9 mouse cellular contexts compared by ENCODE assay signal in genomic region chr2:152092927-152093326, GRCm38 (mm10). TPM values are rescaled to one million over a fixed set of nuclear protein-coding genes. Genes with fewer than 3 reads are reported as not detected.
A peak's percentile ranks its signal among the peaks of the same experiment; 100 is the strongest.
DNase-seq lines count a peak whose midpoint lies in the region; ATAC-seq and TF ChIP-seq lines count a peak whose summit lies in the region.
"Had no signal": no experiment of that assay in that cellular context is flagged by ENCODE, and none has a peak within 500 bp of the region (broad histone marks: within the 10 kb centered on the region; RNA-seq: fewer than 3 reads in every experiment).

No protein-coding gene starts in this region.

- H3K27me3 ChIP-seq in lung, embryonic 14.5 days (ENCODE audit: insufficient read depth, low read length), result peaks cover 60% of the 10 kb centered on the region
- H3K27me3 ChIP-seq in forebrain, embryonic 14.5 days (replicated peaks; ENCODE audit: control insufficient read depth, insufficient read depth, low read length), result peaks cover 15% of the 10 kb centered on the region
- peaks cover 64% of the 10 kb centered on the region for H3K27me3 ChIP-seq in limb, embryonic 14.5 days (ENCODE audit: control insufficient read depth, insufficient read depth, low read length)

- no peak overlapping the region for H3K9ac ChIP-seq in lung, embryonic 14.5 days
- peak overlapping the region; percentile 45; the same call in 1 of the 2 replicates for H3K9ac ChIP-seq in forebrain, embryonic 14.5 days (ENCODE audit: low read length)
- peak overlapping the region; percentile 43; the same call in 1 of the 2 replicates for H3K9ac ChIP-seq in limb, embryonic 14.5 days (ENCODE audit: low read depth, low read length, severe bottlenecking)

- peak; percentile 33; the same call in 1 of the 2 replicates for ATAC-seq in lung, embryonic 14.5 days (ENCODE audit: insufficient read depth)
- peak; percentile 1; the same call in 1 of the 2 replicates for ATAC-seq in forebrain, embryonic 14.5 days
- 0 out of 2 replicates have a peak, but pooled peaks have one; percentile 16 for ATAC-seq in limb, embryonic 14.5 days (ENCODE audit: low FRiP score, low read depth)

- 3% methylated on average over 44 of the region's 45 CpGs for WGBS in lung, embryonic 14.5 days
- WGBS in forebrain, embryonic 14.5 days, result 3% methylated on average over 45 of the region's 45 CpGs
- 6% methylated on average over 32 of the region's 45 CpGs for WGBS in limb, embryonic 14.5 days
- 9% methylated on average over 45 of the region's 45 CpGs for WGBS in olfactory bulb, adult 2 months

- DNase-seq in lung, embryonic 14.5 days, result peak; percentile 34
- DNase-seq in lung, postnatal 25 days (ENCODE audit: low spot score), result no peak
- no peak for DNase-seq in forebrain, embryonic 14.5 days (ENCODE audit: low spot score)
- no peak for DNase-seq in limb, embryonic 14.5 days (ENCODE audit: low spot score)
- no peak for DNase-seq in gastrocnemius, adult 18-20 months (ENCODE audit: low spot score)
- DNase-seq in kidney, postnatal 36 days, result no peak
- DNase-seq in left cerebral cortex, adult 18-20 months (ENCODE audit: low spot score in 2 of 2), result no peak

- H3K4me3 ChIP-seq in lung, embryonic 14.5 days (ENCODE audit: low read depth, low read length), result peak overlapping the region; percentile 37
- peak overlapping the region; percentile 16 for H3K4me3 ChIP-seq in forebrain, embryonic 14.5 days (ENCODE audit: low read depth, low read length)
- peak overlapping the region; percentile 35 for H3K4me3 ChIP-seq in limb, embryonic 14.5 days (replicated peaks; ENCODE audit: low read length)
- H3K4me3 ChIP-seq in olfactory bulb, adult 2 months (ENCODE audit: insufficient read depth, low read depth, low read length), result peak overlapping the region; percentile 46

- H3K4me2 ChIP-seq in lung, embryonic 14.5 days, result peak overlapping the region; percentile 60
- H3K4me2 ChIP-seq in forebrain, embryonic 14.5 days (ENCODE audit: low read length), result peak overlapping the region; percentile 48
- peak overlapping the region; percentile 46; the same call in 1 of the 2 replicates for H3K4me2 ChIP-seq in limb, embryonic 14.5 days (replicated peaks; ENCODE audit: low read depth, low read length, severe bottlenecking)

- no peak for TF ChIP-seq POLR2A in limb, embryonic 14.5 days (IDR thresholded peaks at IDR 0.05; ENCODE audit: borderline replicate concordance, extremely low read depth, insufficient read depth, insufficient read length)
- no peak for TF ChIP-seq POLR2A in olfactory bulb, adult 2 months (IDR thresholded peaks at IDR 0.05; ENCODE audit: insufficient read depth, low read depth, low read length)

- H3K36me3 ChIP-seq in lung, embryonic 14.5 days (ENCODE audit: insufficient read depth), result no peaks in the 10 kb centered on the region
- peaks cover 42% of the 10 kb centered on the region for H3K36me3 ChIP-seq in forebrain, embryonic 14.5 days (ENCODE audit: control insufficient read depth, insufficient read depth, low read length)
- no peaks in the 10 kb centered on the region for H3K36me3 ChIP-seq in limb, embryonic 14.5 days (ENCODE audit: control insufficient read depth, insufficient read depth, low read length)

- no peak overlapping the region for H3K27ac ChIP-seq in lung, embryonic 14.5 days (ENCODE audit: low read depth)
- no peak overlapping the region; the same call in 1 of the 2 replicates for H3K27ac ChIP-seq in forebrain, embryonic 14.5 days (ENCODE audit: low read depth, low read length)
- H3K27ac ChIP-seq in limb, embryonic 14.5 days (replicated peaks; ENCODE audit: low read depth, low read length), result no peak overlapping the region
- no peak overlapping the region for H3K27ac ChIP-seq in olfactory bulb, adult 2 months (ENCODE audit: insufficient read depth, low read depth, low read length)

- H3K9me3 ChIP-seq in lung, embryonic 14.5 days (ENCODE audit: low read depth, low read length), result no peaks in the 10 kb centered on the region
- no peaks in the 10 kb centered on the region for H3K9me3 ChIP-seq in forebrain, embryonic 14.5 days (replicated peaks; ENCODE audit: control insufficient read depth, low read length)
- no peaks in the 10 kb centered on the region for H3K9me3 ChIP-seq in limb, embryonic 14.5 days (ENCODE audit: control insufficient read depth, low read length)

- peak; percentile 29; the same call in 1 of the 2 replicates for TF ChIP-seq CTCF in lung, embryonic 14.5 days (IDR thresholded peaks at IDR 0.05; ENCODE audit: low read depth)
- no peak for TF ChIP-seq CTCF in olfactory bulb, adult 2 months (IDR thresholded peaks at IDR 0.05; ENCODE audit: insufficient read depth, low read depth, low read length)

- H3K4me1 ChIP-seq in lung, embryonic 14.5 days (ENCODE audit: insufficient read depth), result no peaks in the 10 kb centered on the region
- peaks cover 23% of the 10 kb centered on the region for H3K4me1 ChIP-seq in forebrain, embryonic 14.5 days (ENCODE audit: control insufficient read depth, insufficient read depth, low read length)
- H3K4me1 ChIP-seq in limb, embryonic 14.5 days (ENCODE audit: control insufficient read depth, insufficient read depth, low read length), result peaks cover 5% of the 10 kb centered on the region; the same call in 1 of the 2 replicates
- H3K4me1 ChIP-seq in olfactory bulb, adult 2 months (ENCODE audit: control insufficient read depth, insufficient read depth, low read length), result peaks cover 20% of the 10 kb centered on the region

RNA-seq across cellular contexts. Expression of gene Scrt2, which starts 11.6 kb away (rescaled TPM):
- not detected in 2 replicates for polyA plus RNA-seq in lung, embryonic 14.5 days (2014; fragmentation: Nextera tagmentation; extraction: Ambion mirVana)
- polyA plus RNA-seq in forebrain, embryonic 14.5 days (2014; fragmentation: Nextera tagmentation; extraction: Ambion mirVana), result 16.1 and 16.2 TPM in 2 replicates
- polyA plus RNA-seq in limb, embryonic 14.5 days (2012; rRNA removed), result 0.08 and 0.36 TPM in 2 replicates
- polyA plus RNA-seq in limb, embryonic 14.5 days (2014; fragmentation: Nextera tagmentation; extraction: Ambion mirVana), result not detected in 2 replicates
- polyA plus RNA-seq in olfactory bulb, adult 2 months (2012; ENCODE audit: insufficient read depth, insufficient read length, low replicate concordance, missing spikeins), result not detected in 2 replicates
- total RNA-seq in gastrocnemius, adult 18-20 months (2021), result not detected
- 10 to 100 TPM; 20.5 to 20.7 TPM for total RNA-seq in left cerebral cortex, adult 18-20 months (2021)
- polyA plus RNA-seq: thymus, postnatal 0 days had no signal

RNA-seq across cellular contexts. Expression of gene Srxn1, which starts 12.4 kb away (rescaled TPM):
- 5.6 and 6.6 TPM in 2 replicates for polyA plus RNA-seq in lung, embryonic 14.5 days (2014; fragmentation: Nextera tagmentation; extraction: Ambion mirVana)
- 11.8 and 12.0 TPM in 2 replicates for polyA plus RNA-seq in forebrain, embryonic 14.5 days (2014; fragmentation: Nextera tagmentation; extraction: Ambion mirVana)
- polyA plus RNA-seq in limb, embryonic 14.5 days (2012; rRNA removed), result 11.2 and 13.0 TPM in 2 replicates
- polyA plus RNA-seq in limb, embryonic 14.5 days (2014; fragmentation: Nextera tagmentation; extraction: Ambion mirVana), result 9.1 and 9.5 TPM in 2 replicates
- not detected in 2 replicates for polyA plus RNA-seq in olfactory bulb, adult 2 months (2012; ENCODE audit: insufficient read depth, insufficient read length, low replicate concordance, missing spikeins)
- total RNA-seq in gastrocnemius, adult 18-20 months (2021), result 10 to 100 TPM; 19.6 to 67.1 TPM
- total RNA-seq in left cerebral cortex, adult 18-20 months (2021), result 100 to 1,000 TPM; 103 to 106 TPM

RNA-seq across cellular contexts. Expression of gene Tcf15, which starts 50.4 kb away (rescaled TPM):
- polyA plus RNA-seq in lung, embryonic 14.5 days (2014; fragmentation: Nextera tagmentation; extraction: Ambion mirVana), result 9.9 and 11.0 TPM in 2 replicates
- polyA plus RNA-seq in forebrain, embryonic 14.5 days (2014; fragmentation: Nextera tagmentation; extraction: Ambion mirVana), result 1.1 and 1.7 TPM in 2 replicates
- polyA plus RNA-seq in limb, embryonic 14.5 days (2012; rRNA removed), result 9.4 and 12.2 TPM in 2 replicates
- 11.0 and 11.8 TPM in 2 replicates for polyA plus RNA-seq in limb, embryonic 14.5 days (2014; fragmentation: Nextera tagmentation; extraction: Ambion mirVana)
- not detected in 2 replicates for polyA plus RNA-seq in olfactory bulb, adult 2 months (2012; ENCODE audit: insufficient read depth, insufficient read length, low replicate concordance, missing spikeins)
- 10 to 100 TPM in 1 of 2 experiments, 1 to 10 TPM in 1; 5.5 to 13.9 TPM for total RNA-seq in gastrocnemius, adult 18-20 months (2021)
- total RNA-seq in left cerebral cortex, adult 18-20 months (2021), result 1 to 10 TPM; 1.5 to 1.8 TPM

Comparison
In these comparisons a context has a peak if more than half of its experiments do, and no peak if none do; other contexts are left out.
1. RNA of gene Scrt2, which starts 11.6 kb away (polyA plus RNA-seq): 16.1 to 16.2 TPM in forebrain, embryonic 14.5 days; 0.08 to 0.36 TPM in limb, embryonic 14.5 days, not detected in lung, embryonic 14.5 days and not detected in olfactory bulb, adult 2 months; every median in the first group is over 10 times any median in the second.
2. Peak in every context shown above with its lines, with median percentiles within 50 percentile points of each other: ATAC-seq, H3K4me2 ChIP-seq and H3K4me3 ChIP-seq.